Mouse (Mus musculus): Measurements from ENCODE around the gene Trim34a. TPM values are rescaled to one million over a fixed set of nuclear protein-coding genes. Genes with fewer than 3 reads are reported as not detected.

The Trim34a gene
- total RNA-seq, 2 experiments from 2014 or later: 9.9 to 10.9 TPM

Other genes with a start within 250 kb of the Trim34a start
- gene Olfr638, start 245.7 kb upstream of the Trim34a start, total RNA-seq (2014; fragmentation: Nextera tagmentation): not detected in 2 replicates
- gene Olfr638, start 245.7 kb upstream of the Trim34a start, total RNA-seq (2017): not detected in 2 replicates
- gene Olfr639, start 227.2 kb upstream of the Trim34a start, total RNA-seq (2014; fragmentation: Nextera tagmentation): not detected in 2 replicates
- gene Olfr639, start 227.2 kb upstream of the Trim34a start, total RNA-seq (2017): not detected in 2 replicates
- gene Olfr640, start 218.9 kb upstream of the Trim34a start, total RNA-seq (2014; fragmentation: Nextera tagmentation): not detected in 2 replicates
- gene Olfr640, start 218.9 kb upstream of the Trim34a start, total RNA-seq (2017): not detected in 2 replicates
- not detected in 2 replicates for gene Olfr641, start 209.0 kb upstream of the Trim34a start, total RNA-seq (2014; fragmentation: Nextera tagmentation)
- not detected in 2 replicates for gene Olfr641, start 209.0 kb upstream of the Trim34a start, total RNA-seq (2017)
- gene Olfr642, start 191.8 kb upstream of the Trim34a start, total RNA-seq (2014; fragmentation: Nextera tagmentation): not detected in 2 replicates
- gene Olfr642, start 191.8 kb upstream of the Trim34a start, total RNA-seq (2017): not detected in 2 replicates
- not detected in 2 replicates for gene 4930516K23Rik, start 183.0 kb upstream of the Trim34a start, total RNA-seq (2014; fragmentation: Nextera tagmentation)
- gene 4930516K23Rik, start 183.0 kb upstream of the Trim34a start, total RNA-seq (2017): not detected in 2 replicates
- gene Olfr644, start 172.6 kb upstream of the Trim34a start, total RNA-seq (2014; fragmentation: Nextera tagmentation): not detected in 2 replicates
- gene Olfr644, start 172.6 kb upstream of the Trim34a start, total RNA-seq (2017): not detected in 2 replicates
- not detected in 2 replicates for gene Olfr645, start 159.0 kb upstream of the Trim34a start, total RNA-seq (2014; fragmentation: Nextera tagmentation)
- gene Olfr645, start 159.0 kb upstream of the Trim34a start, total RNA-seq (2017): not detected in 2 replicates
- not detected in 2 replicates for gene Olfr646, start 139.6 kb upstream of the Trim34a start, total RNA-seq (2014; fragmentation: Nextera tagmentation)
- gene Olfr646, start 139.6 kb upstream of the Trim34a start, total RNA-seq (2017): not detected in 2 replicates
- not detected in 2 replicates for gene Ubqln5, start 114.6 kb upstream of the Trim34a start, total RNA-seq (2014; fragmentation: Nextera tagmentation)
- not detected in 2 replicates for gene Ubqln5, start 114.6 kb upstream of the Trim34a start, total RNA-seq (2017)
- gene Olfr643, start 107.1 kb upstream of the Trim34a start, total RNA-seq (2014; fragmentation: Nextera tagmentation): not detected in 2 replicates
- not detected in 2 replicates for gene Olfr643, start 107.1 kb upstream of the Trim34a start, total RNA-seq (2017)
- not detected in 2 replicates for gene Ubqln3, start 101.2 kb upstream of the Trim34a start, total RNA-seq (2014; fragmentation: Nextera tagmentation)
- not detected in 2 replicates for gene Ubqln3, start 101.2 kb upstream of the Trim34a start, total RNA-seq (2017)
- not detected in 2 replicates for gene Ubqlnl, start 93.9 kb upstream of the Trim34a start, total RNA-seq (2014; fragmentation: Nextera tagmentation)
- gene Ubqlnl, start 93.9 kb upstream of the Trim34a start, total RNA-seq (2017): not detected in 2 replicates
- not detected in 2 replicates for gene Olfm5, start 79.6 kb upstream of the Trim34a start, total RNA-seq (2014; fragmentation: Nextera tagmentation)
- not detected in 2 replicates for gene Olfm5, start 79.6 kb upstream of the Trim34a start, total RNA-seq (2017)
- gene Olfr648, start 61.1 kb upstream of the Trim34a start, total RNA-seq (2014; fragmentation: Nextera tagmentation): not detected in 2 replicates
- gene Olfr648, start 61.1 kb upstream of the Trim34a start, total RNA-seq (2017): 0.26 TPM in 1 of 2 replicates, not detected in the other
- not detected in 2 replicates for gene Olfr649, start 48.5 kb upstream of the Trim34a start, total RNA-seq (2014; fragmentation: Nextera tagmentation)
- not detected in 2 replicates for gene Olfr649, start 48.5 kb upstream of the Trim34a start, total RNA-seq (2017)
- gene Trim6, start 25.7 kb upstream of the Trim34a start, total RNA-seq (2014; fragmentation: Nextera tagmentation): 0.13 and 3.0 TPM in 2 replicates
- 3.7 and 4.7 TPM in 2 replicates for gene Trim6, start 25.7 kb upstream of the Trim34a start, total RNA-seq (2017)
- gene Trim5, start 43.6 kb downstream of the Trim34a start, total RNA-seq (2014; fragmentation: Nextera tagmentation): 5.3 and 8.4 TPM in 2 replicates
- gene Trim5, start 43.6 kb downstream of the Trim34a start, total RNA-seq (2017): 5.6 and 8.0 TPM in 2 replicates
- 33.9 and 58.4 TPM in 2 replicates for gene Trim12a, start 71.0 kb downstream of the Trim34a start, total RNA-seq (2014; fragmentation: Nextera tagmentation)
- 50.7 and 67.4 TPM in 2 replicates for gene Trim12a, start 71.0 kb downstream of the Trim34a start, total RNA-seq (2017)
- gene Trim34b, start 85.0 kb downstream of the Trim34a start, total RNA-seq (2014; fragmentation: Nextera tagmentation): not detected in 2 replicates
- not detected in 2 replicates for gene Trim34b, start 85.0 kb downstream of the Trim34a start, total RNA-seq (2017)
- gene Trim12c, start 108.9 kb downstream of the Trim34a start, total RNA-seq (2014; fragmentation: Nextera tagmentation): 15.1 and 19.1 TPM in 2 replicates
- gene Trim12c, start 108.9 kb downstream of the Trim34a start, total RNA-seq (2017): 30.2 and 30.8 TPM in 2 replicates
- 0.15 TPM in 1 of 2 replicates, not detected in the other for gene Trim30b, start 125.4 kb downstream of the Trim34a start, total RNA-seq (2014; fragmentation: Nextera tagmentation)
- 0.77 and 1.5 TPM in 2 replicates for gene Trim30b, start 125.4 kb downstream of the Trim34a start, total RNA-seq (2017)
- 2.4 TPM in 1 of 2 replicates, not detected in the other for gene Trim30c, start 156.4 kb downstream of the Trim34a start, total RNA-seq (2014; fragmentation: Nextera tagmentation)
- 0.69 TPM in 1 of 2 replicates, not detected in the other for gene Trim30c, start 156.4 kb downstream of the Trim34a start, total RNA-seq (2017)
- 42.3 and 46.7 TPM in 2 replicates for gene Trim30a, start 220.7 kb downstream of the Trim34a start, total RNA-seq (2014; fragmentation: Nextera tagmentation)
- gene Trim30a, start 220.7 kb downstream of the Trim34a start, total RNA-seq (2017): 29.0 and 37.9 TPM in 2 replicates

All from granulocyte monocyte progenitor cell, adult 5-6 weeks (primary cell).